Mouse (Mus musculus) stomach, postnatal 0 days (tissue): ENCODE data around the gene Tmem200c.

Experiments used
- CTCF ChIP-seq: IDR thresholded peaks from 2 replicates; pipeline ENCODE4 v1.5.1; 2016; ENCODE audit warnings: antibody characterized with exemption, low read depth, mild to moderate bottlenecking, moderate library complexity
- EP300 ChIP-seq: optimal IDR thresholded peaks from 2 replicates; pipeline ENCODE3; 2016; ENCODE audit warnings: antibody characterized with exemption

- no peak for TF ChIP-seq CTCF
- TF ChIP-seq EP300, result no peak
These were observed 10.2 kb downstream of the Tmem200c start for GRCm38 (mm10) chr17:68836655-68837012.
